Mouse (Mus musculus) MEL (cell line): ENCODE data around the gene Fbxo3. TPM values are rescaled to one million over a fixed set of nuclear protein-coding genes. Genes with fewer than 3 reads are reported as not detected.
A peak's percentile ranks its signal among the peaks of the same experiment; 100 is the strongest.

Experiments used
- DNase-seq: peaks from one replicate; pipeline ENCODE4 v3.0.0; 2011; ENCODE audit warnings: low read depth, low spot score
- H3K27ac ChIP-seq: 2 replicates; pipeline ENCODE4 v1.5.1; 2012; ENCODE audit warnings: low read depth, mild to moderate bottlenecking, control low read depth, low read length, moderate library complexity; ENCODE audit not compliant: control insufficient read depth
- H3K27me3 ChIP-seq, 2 experiments: fragments of 150-350 bp in 1 of 2; sonication (generic) in 1 of 2; 2 replicates each; pipeline ENCODE4 v1.6.1; 2012; ENCODE audit warnings: low read length in 2 of 2, mild to moderate bottlenecking in 2 of 2, improper control_type of control experiment in 1 of 2, moderate library complexity in 1 of 2; ENCODE audit not compliant: insufficient read depth in 2 of 2, control insufficient read depth in 1 of 2
- H3K36me3 ChIP-seq, 2 experiments: 2 replicates each; pipeline ENCODE4 v1.6.1; 2012 to 2014; ENCODE audit warnings: low read length in 2 of 2, improper control_type of control experiment in 1 of 2, inconsistent platforms in 1 of 2, mild to moderate bottlenecking in 1 of 2; ENCODE audit not compliant: insufficient read depth in 2 of 2, control insufficient read depth in 1 of 2
- H3K4me1 ChIP-seq, 2 experiments: fragments of 150-350 bp in 1 of 2; sonication (generic) in 1 of 2; 2 replicates each; pipeline ENCODE4 v1.6.1; 2012; ENCODE audit warnings: low read length in 2 of 2, improper control_type of control experiment in 1 of 2, mild to moderate bottlenecking in 1 of 2; ENCODE audit not compliant: insufficient read depth in 2 of 2, control insufficient read depth in 1 of 2
- H3K4me3 ChIP-seq, 2 experiments: fragments of 150-350 bp in 1 of 2; sonication (generic) in 1 of 2; 2 replicates each; pipeline ENCODE4 v1.5.1; 2012; ENCODE audit warnings: low read depth in 2 of 2, low read length in 2 of 2, mild to moderate bottlenecking in 2 of 2, moderate library complexity in 2 of 2, control low read depth in 1 of 2, improper control_type of control experiment in 1 of 2; ENCODE audit not compliant: control insufficient read depth in 1 of 2, insufficient read depth in 1 of 2
- H3K79me2 ChIP-seq: 2 replicates; pipeline ENCODE4 v1.6.1; 2012; ENCODE audit warnings: mild to moderate bottlenecking, low read length, moderate library complexity; ENCODE audit not compliant: control insufficient read depth, poor library complexity, insufficient read depth
- H3K9ac ChIP-seq: 2 replicates; pipeline ENCODE4 v1.6.1; 2012; ENCODE audit warnings: low read depth, mild to moderate bottlenecking, control low read depth, low read length, moderate library complexity; ENCODE audit not compliant: control insufficient read depth, poor library complexity, severe bottlenecking
- H3K9me3 ChIP-seq: fragments of 150-350 bp; sonication (generic); replicated peaks from 2 replicates; pipeline ENCODE4 v1.6.1; 2012; ENCODE audit warnings: mild to moderate bottlenecking, low read length, improper control_type of control experiment, moderate library complexity; ENCODE audit not compliant: insufficient read depth
- CTCF ChIP-seq, 3 experiments: IDR thresholded peaks in 2 of 3; conservative IDR thresholded peaks in 1 of 3; 2 replicates each; pipeline ENCODE4 v1.5.1; 2011 to 2012; ENCODE audit warnings: low read length in 3 of 3, low read depth in 2 of 3, mild to moderate bottlenecking in 2 of 3, improper control_type of control experiment in 1 of 3, inconsistent platforms in 1 of 3, mixed read lengths in 1 of 3, moderate library complexity in 1 of 3; ENCODE audit not compliant: control insufficient read depth in 1 of 3, insufficient read depth in 1 of 3, poor library complexity in 1 of 3, severe bottlenecking in 1 of 3
- EP300 ChIP-seq, 2 experiments: IDR thresholded peaks; 2 replicates each; pipeline ENCODE4 v1.6.1; 2011; ENCODE audit warnings: improper control_type of control experiment in 2 of 2, low read length in 2 of 2, low read depth in 1 of 2, mild to moderate bottlenecking in 1 of 2
- ETS1 ChIP-seq: IDR thresholded peaks from 2 replicates; pipeline ENCODE4 v1.6.1; 2012; ENCODE audit warnings: low read depth, mild to moderate bottlenecking, inconsistent platforms, low read length, improper control_type of control experiment, moderate library complexity
- JUND ChIP-seq: IDR thresholded peaks from 2 replicates; pipeline ENCODE4 v1.6.1; 2011; ENCODE audit warnings: low read depth, mild to moderate bottlenecking, improper control_type of control experiment, low read length
- KAT2A ChIP-seq: conservative IDR thresholded peaks from 2 replicates; pipeline ENCODE4 v1.6.1; 2012; ENCODE audit warnings: low read depth, low read length, improper control_type of control experiment, inconsistent platforms
- MAFK ChIP-seq: IDR thresholded peaks from 2 replicates; pipeline ENCODE4 v1.6.1; 2011; ENCODE audit warnings: low read depth, mild to moderate bottlenecking, low read length, improper control_type of control experiment, borderline replicate concordance
- MYC ChIP-seq: IDR thresholded peaks from 2 replicates; pipeline ENCODE4 v1.6.1; 2011; ENCODE audit warnings: low read depth, mild to moderate bottlenecking, low read length, improper control_type of control experiment, moderate library complexity
- NRF1 ChIP-seq: IDR thresholded peaks from 2 replicates; pipeline ENCODE4 v1.6.1; 2014; ENCODE audit warnings: low read depth, mild to moderate bottlenecking, inconsistent platforms, low read length, improper control_type of control experiment, moderate library complexity; ENCODE audit not compliant: poor library complexity, insufficient read depth, severe bottlenecking
- POLR2AphosphoS2 ChIP-seq: IDR thresholded peaks from 2 replicates; pipeline ENCODE4 v1.6.1; 2011; ENCODE audit warnings: low read length, improper control_type of control experiment
- POLR2AphosphoS5 ChIP-seq: IDR thresholded peaks from 2 replicates; pipeline ENCODE4 v1.6.1; 2012; ENCODE audit warnings: low read depth, borderline replicate concordance, mild to moderate bottlenecking, inconsistent platforms, low read length, moderate library complexity, mixed read lengths
- RAD21 ChIP-seq: IDR thresholded peaks from 2 replicates; pipeline ENCODE4 v1.6.1; 2011; ENCODE audit warnings: mild to moderate bottlenecking, low read depth, low read length, improper control_type of control experiment
- RCOR1 ChIP-seq: IDR thresholded peaks from 2 replicates; pipeline ENCODE4 v1.6.1; 2012; ENCODE audit warnings: low read depth, mild to moderate bottlenecking, inconsistent platforms, low read length, improper control_type of control experiment
- SMC3 ChIP-seq: IDR thresholded peaks from 2 replicates; pipeline ENCODE4 v1.6.1; 2011; ENCODE audit warnings: low read depth, low read length, improper control_type of control experiment
- ZC3H11A ChIP-seq: IDR thresholded peaks from 2 replicates; pipeline ENCODE4 v1.6.1; 2012; ENCODE audit warnings: low read depth, mild to moderate bottlenecking, inconsistent platforms, low read length, improper control_type of control experiment
- ZMIZ1 ChIP-seq: IDR thresholded peaks from 2 replicates; pipeline ENCODE4 v1.6.1; 2012; ENCODE audit warnings: low read depth, mild to moderate bottlenecking, inconsistent platforms, low read length, improper control_type of control experiment, moderate library complexity
- polyA plus RNA-seq, 2 experiments: library from polyadenylated mRNA; stranded (reverse) in 1 of 2; unstranded in 1 of 2; fragments of >175 nt in 1 of 2; fragments of >200 nt in 1 of 2; gene quantifications; 2 replicates each; pipeline versions ENCODE4 v1.2.1 to v1.2.4; 2012; ENCODE audit warnings: low replicate concordance in 2 of 2, low read depth in 1 of 2; ENCODE audit not compliant: insufficient read length in 2 of 2, insufficient read depth in 1 of 2, missing spikeins in 1 of 2
- total RNA-seq: library from RNA; depleted of rRNA; stranded (reverse); fragments of 300-350 nt; gene quantifications from 2 replicates; pipeline ENCODE4 v1.2.3, GENCODE M21; 2012

Gene Fbxo3
- total and polyA plus RNA-seq, 3 experiments, result 30.9 to 55.4 (median 41.9) TPM

DNA sequence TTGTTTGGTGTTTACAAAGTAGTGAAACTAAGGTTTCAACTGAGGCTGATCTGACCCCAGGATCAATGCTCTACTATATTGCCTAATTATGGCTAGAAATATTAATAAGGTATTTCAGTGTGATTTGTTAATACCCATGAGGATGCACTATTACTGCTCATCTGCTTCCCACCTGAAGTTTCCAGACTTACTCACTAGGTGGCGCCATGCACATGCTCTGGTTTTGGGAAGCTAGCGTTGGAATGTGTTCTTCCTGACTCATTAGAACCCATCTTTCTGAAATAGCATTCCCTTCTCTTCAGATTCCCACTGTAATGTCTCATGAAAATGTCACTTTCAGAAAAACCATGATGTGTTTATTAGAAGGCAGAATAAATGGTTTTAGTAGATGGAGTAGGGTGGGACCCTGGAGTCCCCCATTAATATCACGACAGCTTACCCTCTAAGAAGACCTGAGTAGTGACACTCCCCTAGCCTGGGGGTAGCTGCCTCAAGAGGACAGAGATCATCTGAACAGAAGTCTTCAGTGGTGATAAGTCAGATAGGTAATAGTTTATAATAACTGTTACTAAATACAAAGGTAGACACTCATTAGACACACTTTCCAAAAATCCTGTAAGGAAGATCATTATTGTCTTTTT is 7.4 kb downstream of the Fbxo3 start:
- H3K27me3 ChIP-seq, result no peaks in the 10 kb centered on the region
- H3K27ac ChIP-seq, result no peak overlapping the region
- H3K4me1 ChIP-seq, result no peaks in the 10 kb centered on the region
- H3K4me3 ChIP-seq, result no peak overlapping the region
- H3K79me2 ChIP-seq, result peaks cover 1% of the 10 kb centered on the region; the same call in 1 of the 2 replicates
- TF ChIP-seq JUND (no peak), KAT2A (no peak), ETS1 (no peak), RAD21 (peak; percentile 88), ZC3H11A (peak; percentile 76), MAFK (no peak), POLR2AphosphoS5 (no peak), NRF1 (no peak), CTCF (IDR thresholded peaks at IDR 0.05 in 2 of 3, conservative IDR thresholded peaks at IDR 0.05 in 1 of 3; ENCODE audit: control insufficient read depth in 1 of 3, insufficient read depth in 1 of 3, low read depth in 2 of 3, low read length in 3 of 3, poor library complexity in 1 of 3, severe bottlenecking in 1 of 3) (peak; percentile 77 to 95 (median 92)), SMC3 (peak; percentile 81)
- H3K36me3 ChIP-seq, result peaks cover 8 to 15% of the 10 kb centered on the region in 2 experiments
- DNase-seq, result peak; percentile 66
- no peak overlapping the region for H3K9ac ChIP-seq
- no peaks in the 10 kb centered on the region for H3K9me3 ChIP-seq

GRCm38 (mm10) chr2:104035595-104035994 is 8.1 kb downstream of the Fbxo3 start:
- no peak overlapping the region for H3K27ac ChIP-seq
- no peaks in the 10 kb centered on the region for H3K9me3 ChIP-seq
- TF ChIP-seq RCOR1, result no peak
- TF ChIP-seq MAFK, result no peak
- TF ChIP-seq POLR2AphosphoS5, result no peak
- no peak for TF ChIP-seq POLR2AphosphoS2
- no peak for TF ChIP-seq MYC
- no peak for TF ChIP-seq JUND
- TF ChIP-seq ZMIZ1, result no peak
- TF ChIP-seq EP300 (IDR thresholded peaks at IDR 0.05; ENCODE audit: low read depth in 1 of 2, low read length in 2 of 2), result no peak
- TF ChIP-seq RAD21, result no peak
- TF ChIP-seq, all 39 proteins: peak for 0
- no peaks in the 10 kb centered on the region; the same call in 1 of the 2 replicates for H3K79me2 ChIP-seq
- no peaks in the 10 kb centered on the region for H3K4me1 ChIP-seq
- no peak overlapping the region for H3K4me3 ChIP-seq
- H3K9ac ChIP-seq, result no peak overlapping the region
- peaks cover 8 to 15% of the 10 kb centered on the region in 2 experiments for H3K36me3 ChIP-seq
- no peaks in the 10 kb centered on the region for H3K27me3 ChIP-seq
- DNase-seq, result no peak
